Mouse (Mus musculus): ENCODE data around the gene Stk11. TPM values are rescaled to one million over a fixed set of nuclear protein-coding genes. Genes with fewer than 3 reads are reported as not detected.
A peak's percentile ranks its signal among the peaks of the same experiment; 100 is the strongest.

The Stk11 gene
- total and polyA plus RNA-seq, 3 experiments = 47.4 to 94.9 (median 65.9) TPM

DNA sequence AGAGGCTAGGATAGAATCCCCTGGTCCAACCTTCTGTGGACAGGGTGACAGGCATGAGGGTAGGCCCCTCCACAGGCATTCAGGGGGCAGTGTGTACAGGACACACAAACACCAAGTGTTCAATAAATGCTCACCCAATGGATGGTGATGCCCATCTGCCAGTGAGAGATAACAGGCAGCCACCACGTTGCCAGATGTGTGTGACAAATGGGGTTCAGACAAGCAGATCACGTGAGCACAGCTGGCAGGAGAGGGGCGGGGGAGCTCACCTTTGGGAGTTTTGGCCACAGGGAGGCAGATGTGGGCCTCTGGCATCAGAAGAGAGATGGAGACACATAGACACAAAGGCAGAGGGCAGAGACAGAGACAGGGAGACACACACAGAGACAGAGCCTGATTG lies 34.5 kb upstream of the Stk11 start:
- in situ Hi-C loops (cut with MboI; ENCODE audit: low pct_ligation_motif_present, low pct_unique_long_range_greater_than_20kb, low sequenced_read_pairs) = no loop called here
- H3K27ac ChIP-seq (ENCODE audit: insufficient read depth, low read depth) = no peak overlapping the region
- H3K36me3 ChIP-seq (replicated peaks in 1 of 2; ENCODE audit: control insufficient read depth in 1 of 2, insufficient read depth in 1 of 2, low read length in 1 of 2) = peaks cover 57 to 95% of the 10 kb centered on the region in 2 experiments
- H3K4me3 ChIP-seq (replicated peaks in 1 of 3; ENCODE audit: low read depth in 2 of 3, low read length in 2 of 3, poor library complexity in 1 of 3) = no peak overlapping the region
- H3K4me2 ChIP-seq (ENCODE audit: insufficient read depth, low read depth, poor library complexity, severe bottlenecking) = no peak overlapping the region
- TF ChIP-seq NELFE (IDR thresholded peaks at IDR 0.05; ENCODE audit: low read depth, low read length) = no peak
- TF ChIP-seq CTCF (conservative IDR thresholded peaks at IDR 0.05 in 1 of 2, IDR thresholded peaks at IDR 0.05 in 1 of 2; ENCODE audit: low read depth in 2 of 2, low read length in 2 of 2) = peak in 1 of 2 experiments; percentile 37; a peak in 2 of 4 replicates
- peak; percentile 13; the same call in 1 of the 2 replicates for TF ChIP-seq SMC3 (IDR thresholded peaks at IDR 0.05; ENCODE audit: low read depth, low read length)
- no peak; the same call in 1 of the 2 replicates for TF ChIP-seq USF1 (IDR thresholded peaks at IDR 0.05; ENCODE audit: low read depth, low read length)
- no peak for TF ChIP-seq TBP (conservative IDR thresholded peaks at IDR 0.05; ENCODE audit: low read depth, low read length)
- no peaks in the 10 kb centered on the region for H3K9me3 ChIP-seq (replicated peaks; ENCODE audit: low read length)
- H3K79me2 ChIP-seq (replicated peaks; ENCODE audit: control insufficient read depth, extremely low read depth, insufficient read depth, poor library complexity, severe bottlenecking) = no peaks in the 10 kb centered on the region
- no peak overlapping the region for H3K9ac ChIP-seq (ENCODE audit: insufficient read depth, low read depth)
- H3K27me3 ChIP-seq (replicated peaks) = no peaks in the 10 kb centered on the region
- dilution Hi-C loops (cut with MboI; ENCODE audit: extremely low pct_ligation_motif_present, extremely low pct_unique_long_range_greater_than_20kb, low sequenced_read_pairs) = no loop called here
- no peak for DNase-seq (ENCODE audit: extremely low read depth)
- peaks cover 31 to 70% of the 10 kb centered on the region in 2 experiments for H3K4me1 ChIP-seq (ENCODE audit: control insufficient read depth in 1 of 2, insufficient read depth in 2 of 2)

DNA sequence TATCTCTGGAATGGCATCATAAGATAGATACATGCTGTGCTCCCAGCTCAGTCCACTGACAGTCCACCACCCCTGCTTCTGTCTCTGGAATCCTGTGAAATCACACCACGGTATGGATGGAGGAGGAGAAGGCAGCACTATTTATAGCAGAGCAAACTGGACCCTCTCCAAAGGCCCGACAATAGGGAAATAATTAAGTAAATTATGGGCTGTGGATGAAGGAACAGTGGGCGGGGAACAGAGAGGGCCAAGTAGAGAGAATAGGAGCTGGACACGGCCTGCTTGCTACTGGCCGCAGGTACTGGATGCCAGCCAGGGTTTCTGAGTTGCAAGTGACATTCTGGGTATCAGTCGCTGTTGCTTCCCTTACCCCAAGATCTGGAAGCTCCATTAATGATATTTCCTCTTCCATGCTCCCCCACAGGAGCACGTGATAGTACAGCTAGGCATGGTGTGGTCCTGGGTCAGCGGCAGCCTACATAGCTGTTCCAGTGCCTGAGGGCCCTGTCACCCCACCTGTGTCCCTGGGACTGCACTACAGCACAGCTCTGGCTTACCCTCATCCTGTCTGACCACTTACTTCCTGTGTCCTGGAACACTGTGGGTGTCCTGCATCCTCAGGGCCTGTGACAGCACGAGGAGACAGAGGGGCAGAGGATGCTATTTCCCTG lies 30.7 kb upstream of the Stk11 start:
- DNase-seq (ENCODE audit: extremely low read depth) = no peak
- Histone ChIP-seq H3K36me3 (replicated peaks in 1 of 2; ENCODE audit: control insufficient read depth in 1 of 2, insufficient read depth in 1 of 2, low read length in 1 of 2) (peaks cover 43 to 93% of the 10 kb centered on the region in 2 experiments), H3K4me3 (replicated peaks in 1 of 3; ENCODE audit: low read depth in 2 of 3, low read length in 2 of 3, poor library complexity in 1 of 3) (no peak overlapping the region), H3K27me3 (replicated peaks) (no peaks in the 10 kb centered on the region), H3K4me2 (ENCODE audit: insufficient read depth, low read depth, poor library complexity, severe bottlenecking) (no peak overlapping the region), H3K79me2 (replicated peaks; ENCODE audit: control insufficient read depth, extremely low read depth, insufficient read depth, poor library complexity, severe bottlenecking) (no peaks in the 10 kb centered on the region), H3K9ac (ENCODE audit: insufficient read depth, low read depth) (no peak overlapping the region), H3K9me3 (replicated peaks; ENCODE audit: low read length) (no peaks in the 10 kb centered on the region), H3K27ac (ENCODE audit: insufficient read depth, low read depth) (no peak overlapping the region), H3K4me1 (ENCODE audit: control insufficient read depth in 1 of 2, insufficient read depth in 2 of 2) (peaks cover 18 to 61% of the 10 kb centered on the region in 2 experiments)
- TF ChIP-seq ZNF384 (IDR thresholded peaks at IDR 0.05; ENCODE audit: low read depth, low read length) (no peak), ZMIZ1 (IDR thresholded peaks at IDR 0.05; ENCODE audit: low read depth, low read length) (no peak), ZC3H11A (IDR thresholded peaks at IDR 0.05; ENCODE audit: low read depth, low read length) (no peak), CHD2 (IDR thresholded peaks at IDR 0.05; ENCODE audit: low read length) (no peak), TBP (conservative IDR thresholded peaks at IDR 0.05; ENCODE audit: low read depth, low read length) (no peak), SIN3A (IDR thresholded peaks at IDR 0.05; ENCODE audit: low read length) (no peak), MEF2A (IDR thresholded peaks at IDR 0.05; ENCODE audit: borderline replicate concordance, low read depth, low read length) (no peak), GABPA (IDR thresholded peaks at IDR 0.05; ENCODE audit: insufficient replicate concordance, low read depth, low read length) (no peak), RCOR1 (conservative IDR thresholded peaks at IDR 0.05; ENCODE audit: low read depth, low read length) (no peak), POLR2AphosphoS2 (IDR thresholded peaks at IDR 0.05; ENCODE audit: low read depth, low read length) (no peak), BHLHE40 (IDR thresholded peaks at IDR 0.05; ENCODE audit: low read depth, low read length) (no peak), TCF12 (IDR thresholded peaks at IDR 0.05; ENCODE audit: low read depth, low read length) (no peak), POLR2A (IDR thresholded peaks at IDR 0.05; ENCODE audit: low read depth, low read length) (no peak), USF1 (IDR thresholded peaks at IDR 0.05; ENCODE audit: low read depth, low read length) (no peak), JUND (conservative IDR thresholded peaks at IDR 0.05; ENCODE audit: low read depth, low read length) (no peak), MAX (IDR thresholded peaks at IDR 0.05; ENCODE audit: low read length) (no peak), NRF1 (IDR thresholded peaks at IDR 0.05; ENCODE audit: low read depth, low read length) (no peak)
- dilution Hi-C loops (cut with MboI; ENCODE audit: extremely low pct_ligation_motif_present, extremely low pct_unique_long_range_greater_than_20kb, low sequenced_read_pairs) (no loop called here), in situ Hi-C loops (cut with MboI; ENCODE audit: low pct_ligation_motif_present, low pct_unique_long_range_greater_than_20kb, low sequenced_read_pairs) (no loop called here)

Measured in CH12.LX (cell line).